8 mouse cellular contexts compared by ENCODE assay signal in the genomic region with DNA sequence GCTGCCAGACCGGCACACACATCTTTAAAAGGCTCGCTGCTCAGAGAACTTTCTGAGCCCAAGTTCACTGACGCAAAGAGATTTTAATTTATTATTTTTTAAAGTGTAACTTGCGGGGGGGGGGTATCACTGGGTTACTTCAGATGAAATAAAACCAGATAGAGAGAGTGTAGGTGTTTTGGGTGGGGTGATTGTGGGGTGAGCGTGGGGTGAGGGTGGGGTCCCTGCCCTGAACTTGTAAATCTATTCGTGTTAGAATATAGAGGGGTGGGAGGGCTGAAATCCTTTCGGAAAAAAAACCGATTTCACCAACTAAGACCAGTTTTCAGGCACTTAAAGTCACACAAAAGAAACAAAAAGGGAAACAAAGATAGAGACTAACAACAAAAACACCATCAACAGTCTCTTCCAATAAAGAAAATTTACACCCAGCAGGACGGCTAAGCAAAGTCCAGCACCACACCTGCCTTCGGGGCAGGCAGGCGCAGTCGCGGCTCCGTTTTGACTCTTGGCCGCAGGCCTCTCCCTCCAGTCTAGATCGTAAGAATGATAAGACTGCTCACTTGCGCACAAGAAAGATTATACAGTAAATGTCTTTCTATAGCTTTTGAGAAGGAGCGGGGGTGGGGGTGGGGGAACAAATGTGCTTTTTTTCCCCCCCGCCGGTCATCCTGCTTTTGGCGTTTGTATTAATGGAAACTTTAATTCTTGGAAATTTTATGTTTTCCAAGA. TPM values are rescaled to one million over a fixed set of nuclear protein-coding genes. Genes with fewer than 3 reads are reported as not detected.
DNase-seq lines count a peak whose midpoint lies in the region; ATAC-seq and TF ChIP-seq lines count a peak whose summit lies in the region.

No protein-coding gene starts in this region.

- H3K4me3 ChIP-seq in gastrocnemius, adult 2 months, result peak overlapping the region; percentile 71
- H3K4me3 ChIP-seq in embryonic facial prominence, embryonic 10.5 days, result peak overlapping the region; percentile 63
- peak overlapping the region; percentile 56 for H3K4me3 ChIP-seq in intestine, embryonic 14.5 days (ENCODE audit: low read depth, low read length)
- peak overlapping the region; percentile 54 for H3K4me3 ChIP-seq in liver, embryonic 16.5 days (ENCODE audit: low read depth, low read length)
- peak overlapping the region; percentile 54 for H3K4me3 ChIP-seq in stomach, embryonic 15.5 days (replicated peaks)

- 3% methylated on average over 21 of the region's 21 CpGs for WGBS in embryonic facial prominence, embryonic 10.5 days
- 4% methylated on average over 21 of the region's 21 CpGs for WGBS in intestine, embryonic 14.5 days
- WGBS in liver, embryonic 16.5 days (ENCODE audit: insufficient replicate concordance), result 5% methylated on average over 21 of the region's 21 CpGs
- WGBS in stomach, embryonic 15.5 days, result 5% methylated on average over 21 of the region's 21 CpGs

- no peak for TF ChIP-seq CTCF in gastrocnemius, adult 2 months (IDR thresholded peaks at IDR 0.05)

- intact Hi-C loops in gastrocnemius, adult 2 months (cut with DNase I), result loop anchor here (5.0 kb wide), 1 partner anchor 39 kb away; no protein-coding TSS in a partner anchor

- peak; percentile 26 for DNase-seq in gastrocnemius, adult 2 months
- no peak for DNase-seq in gastrocnemius, adult 18-20 months (ENCODE audit: low spot score)
- DNase-seq in embryonic facial prominence, embryonic 10.5 days (ENCODE audit: low spot score), result peak; percentile 49
- peak; percentile 73 for DNase-seq in intestine, embryonic 14.5 days (ENCODE audit: low spot score)
- no peak for DNase-seq in layer of hippocampus, adult 11-12 months (ENCODE audit: low spot score)
- no peak for DNase-seq in frontal cortex, postnatal 25 days (ENCODE audit: low spot score in 2 of 2)

- H3K36me3 ChIP-seq in embryonic facial prominence, embryonic 10.5 days (replicated peaks), result no peaks in the 10 kb centered on the region
- no peaks in the 10 kb centered on the region for H3K36me3 ChIP-seq in intestine, embryonic 14.5 days (ENCODE audit: control insufficient read depth, insufficient read depth, low read length)
- H3K36me3 ChIP-seq in liver, embryonic 16.5 days (ENCODE audit: control insufficient read depth, insufficient read depth), result no peaks in the 10 kb centered on the region
- H3K36me3 ChIP-seq in stomach, embryonic 15.5 days, result no peaks in the 10 kb centered on the region

- peak; percentile 38; the same call in 1 of the 2 replicates for ATAC-seq in intestine, embryonic 14.5 days (replicated peaks; ENCODE audit: low FRiP score, low TSS enrichment, low read depth)
- no peak for ATAC-seq in liver, embryonic 16.5 days (ENCODE audit: low read depth)
- ATAC-seq in stomach, embryonic 15.5 days (ENCODE audit: insufficient read depth, low FRiP score, low read depth), result no peak

- peaks cover 71% of the 10 kb centered on the region for H3K27me3 ChIP-seq in embryonic facial prominence, embryonic 10.5 days (replicated peaks; ENCODE audit: low read depth, poor library complexity, severe bottlenecking)
- H3K27me3 ChIP-seq in intestine, embryonic 14.5 days (replicated peaks; ENCODE audit: control insufficient read depth, insufficient read depth, low read length), result peaks cover 32% of the 10 kb centered on the region
- peaks cover 31% of the 10 kb centered on the region for H3K27me3 ChIP-seq in liver, embryonic 16.5 days (ENCODE audit: control insufficient read depth, insufficient read depth, low read depth, low read length)
- H3K27me3 ChIP-seq in stomach, embryonic 15.5 days (replicated peaks), result peaks cover 7% of the 10 kb centered on the region

- peak overlapping the region; percentile 73 for H3K9ac ChIP-seq in intestine, embryonic 14.5 days (ENCODE audit: low read length)
- no peak overlapping the region for H3K9ac ChIP-seq in liver, embryonic 16.5 days (ENCODE audit: low read depth, low read length)
- H3K9ac ChIP-seq in stomach, embryonic 15.5 days, result no peak overlapping the region

- H3K4me1 ChIP-seq in embryonic facial prominence, embryonic 10.5 days, result peaks cover 26% of the 10 kb centered on the region
- H3K4me1 ChIP-seq in intestine, embryonic 14.5 days (replicated peaks; ENCODE audit: control insufficient read depth, insufficient read depth, low read length), result peaks cover 4% of the 10 kb centered on the region; the same call in 1 of the 2 replicates
- H3K4me1 ChIP-seq in liver, embryonic 16.5 days (ENCODE audit: control insufficient read depth, low read depth, low read length), result no peaks in the 10 kb centered on the region; the same call in 1 of the 2 replicates
- H3K4me1 ChIP-seq in stomach, embryonic 15.5 days, result no peaks in the 10 kb centered on the region

- peak overlapping the region; percentile 72 for H3K27ac ChIP-seq in gastrocnemius, adult 2 months
- peak overlapping the region; percentile 48; the same call in 1 of the 2 replicates for H3K27ac ChIP-seq in embryonic facial prominence, embryonic 10.5 days (replicated peaks)
- H3K27ac ChIP-seq in intestine, embryonic 14.5 days (ENCODE audit: low read depth), result peak overlapping the region; percentile 87
- H3K27ac ChIP-seq in liver, embryonic 16.5 days (ENCODE audit: low read length), result no peak overlapping the region
- peak overlapping the region; percentile 92 for H3K27ac ChIP-seq in stomach, embryonic 15.5 days

- no peaks in the 10 kb centered on the region for H3K9me3 ChIP-seq in embryonic facial prominence, embryonic 10.5 days
- H3K9me3 ChIP-seq in intestine, embryonic 14.5 days (ENCODE audit: control insufficient read depth, low read length), result no peaks in the 10 kb centered on the region
- H3K9me3 ChIP-seq in liver, embryonic 16.5 days (replicated peaks; ENCODE audit: control insufficient read depth, low read length), result no peaks in the 10 kb centered on the region
- H3K9me3 ChIP-seq in stomach, embryonic 15.5 days, result no peaks in the 10 kb centered on the region

- H3K4me2 ChIP-seq in intestine, embryonic 14.5 days (ENCODE audit: low read length), result peak overlapping the region; percentile 62
- H3K4me2 ChIP-seq in liver, embryonic 16.5 days (ENCODE audit: low read depth, low read length), result peak overlapping the region; percentile 57
- H3K4me2 ChIP-seq in stomach, embryonic 15.5 days, result peak overlapping the region; percentile 82

RNA-seq across cellular contexts. Expression of gene Kcnj8, which starts 0.4 kb away (rescaled TPM):
- 1 to 10 TPM; 8.2 to 8.4 TPM for total RNA-seq in gastrocnemius, adult 2 months (2021)
- 1 to 10 TPM; 4.3 to 7.4 TPM for total RNA-seq in gastrocnemius, adult 18-20 months (2021)
- 0.59 and 1.00 TPM in 2 replicates for polyA plus RNA-seq in embryonic facial prominence, embryonic 10.5 days (2016; fragmentation: Nextera tagmentation; extraction: Ambion mirVana)
- 52.2 and 55.3 TPM in 2 replicates for polyA plus RNA-seq in intestine, embryonic 14.5 days (2014; fragmentation: Nextera tagmentation; extraction: Ambion mirVana)
- polyA plus RNA-seq in liver, embryonic 16.5 days (2015; fragmentation: Nextera tagmentation; extraction: Ambion mirVana), result 2.0 and 2.1 TPM in 2 replicates
- polyA plus RNA-seq in stomach, embryonic 15.5 days (2015; fragmentation: Nextera tagmentation; extraction: Ambion mirVana), result 54.2 and 70.5 TPM in 2 replicates

Comparison
In these comparisons a context has a peak if more than half of its experiments do, and no peak if none do; other contexts are left out.
1. DNase-seq: peak in gastrocnemius, adult 2 months (single experiment), embryonic facial prominence, embryonic 10.5 days (single experiment) and intestine, embryonic 14.5 days (single experiment); none in gastrocnemius, adult 18-20 months (single experiment), layer of hippocampus, adult 11-12 months (single experiment) and frontal cortex, postnatal 25 days (0 of 2).
2. RNA of gene Kcnj8, which starts 0.4 kb away (polyA plus RNA-seq): 52.2 to 55.3 TPM in intestine, embryonic 14.5 days and 54.2 to 70.5 TPM in stomach, embryonic 15.5 days; 2.0 to 2.1 TPM in liver, embryonic 16.5 days and 0.59 to 1.00 TPM in embryonic facial prominence, embryonic 10.5 days; every median in the first group is over 10 times any median in the second.
3. Peak in every context shown above with its lines, with median percentiles within 50 percentile points of each other: H3K4me3 ChIP-seq and H3K4me2 ChIP-seq.